In the genomic region with DNA sequence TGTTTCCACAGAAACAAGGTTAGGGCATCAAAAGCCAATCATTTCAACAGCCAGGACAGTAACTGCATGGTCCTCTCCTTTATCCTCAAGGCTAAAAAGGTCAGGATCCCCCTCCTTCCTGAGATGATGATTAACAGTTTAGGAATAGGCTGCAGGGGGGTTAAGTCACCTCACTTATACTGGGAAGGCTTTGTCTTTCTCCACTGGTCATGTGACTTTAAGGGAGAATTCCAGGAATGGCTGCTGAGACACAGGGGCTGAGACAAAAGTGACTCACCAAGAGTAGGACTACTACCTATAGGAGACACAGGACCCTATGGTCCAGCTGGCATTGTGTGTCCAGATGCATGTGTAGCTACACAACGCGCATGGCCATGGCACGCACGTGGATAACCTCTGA, we compare ENCODE assay signal across 25 mouse cellular contexts. TPM values are rescaled to one million over a fixed set of nuclear protein-coding genes. Genes with fewer than 3 reads are reported as not detected.
"Had no signal": no experiment of that assay in that cellular context is flagged by ENCODE, and none has a peak within 500 bp of the region (broad histone marks: within the 10 kb centered on the region; RNA-seq: fewer than 3 reads in every experiment).

No protein-coding gene starts in this region.

- H3K27ac ChIP-seq: limb, embryonic 10.5 days; liver, embryonic 15.5 days; midbrain, embryonic 15.5 days; neural tube, embryonic 13.5 days; stomach, embryonic 15.5 days had no signal

- H3K36me3 ChIP-seq: limb, embryonic 10.5 days; liver, embryonic 15.5 days; midbrain, embryonic 15.5 days; neural tube, embryonic 13.5 days; stomach, embryonic 15.5 days had no signal

- H3K9me3 ChIP-seq: limb, embryonic 10.5 days; liver, embryonic 15.5 days; midbrain, embryonic 15.5 days; neural tube, embryonic 13.5 days; stomach, embryonic 15.5 days had no signal

- H3K4me1 ChIP-seq: limb, embryonic 10.5 days; midbrain, embryonic 15.5 days; neural tube, embryonic 13.5 days; stomach, embryonic 15.5 days had no signal

- H3K4me3 ChIP-seq: limb, embryonic 10.5 days; liver, embryonic 15.5 days; midbrain, embryonic 15.5 days; neural tube, embryonic 13.5 days; stomach, embryonic 15.5 days had no signal

- H3K27me3 ChIP-seq: midbrain, embryonic 15.5 days; neural tube, embryonic 13.5 days; stomach, embryonic 15.5 days had no signal

- DNase-seq: kidney, adult 8-10 months; kidney, postnatal 36 days; lung, adult 2 months; lung, postnatal 36 days; retina, postnatal 1 day; right cerebral cortex, postnatal 4 days; spleen, adult 18-20 months; thymus, adult 2 months; thymus, postnatal 25 days had no signal

RNA-seq across cellular contexts. Expression of a gene that starts 32.9 kb away (rescaled TPM):
- total RNA-seq: layer of hippocampus, adult 18-20 months; layer of hippocampus, postnatal 10 days; left cerebral cortex, adult 18-20 months; left cerebral cortex, postnatal 14 days; megakaryocyte progenitor cell, adult 5-6 weeks; monocyte, adult 5-6 weeks had no signal
- polyA plus RNA-seq: kidney, embryonic 16.5 days; liver, embryonic 11.5 days; liver, embryonic 15.5 days; lung, postnatal 0 days; midbrain, embryonic 11.5 days; midbrain, embryonic 15.5 days; neural tube, embryonic 13.5 days; stomach, embryonic 15.5 days had no signal

RNA-seq across cellular contexts. Expression of a gene that starts 58.4 kb away (rescaled TPM):
- total RNA-seq: layer of hippocampus, adult 18-20 months; layer of hippocampus, postnatal 10 days; monocyte, adult 5-6 weeks had no signal
- polyA plus RNA-seq: kidney, embryonic 16.5 days; limb, embryonic 10.5 days; lung, adult 2 months; lung, postnatal 0 days; midbrain, embryonic 11.5 days; midbrain, embryonic 15.5 days; neural tube, embryonic 13.5 days; stomach, embryonic 15.5 days had no signal

RNA-seq across cellular contexts. Expression of a gene that starts 58.4 kb away (rescaled TPM):
- total RNA-seq: layer of hippocampus, adult 18-20 months; layer of hippocampus, postnatal 10 days; left cerebral cortex, adult 18-20 months; left cerebral cortex, postnatal 14 days; megakaryocyte progenitor cell, adult 5-6 weeks had no signal
- polyA plus RNA-seq: kidney, embryonic 16.5 days; limb, embryonic 10.5 days; limb, embryonic 14.5 days; liver, embryonic 11.5 days; liver, embryonic 15.5 days; lung, adult 2 months; lung, postnatal 0 days; midbrain, embryonic 11.5 days; midbrain, embryonic 15.5 days; neural tube, embryonic 13.5 days; stomach, embryonic 15.5 days; thymus, adult 2 months had no signal
